Mouse (Mus musculus): Measurements from ENCODE around the gene Kcnrg.

DNA sequence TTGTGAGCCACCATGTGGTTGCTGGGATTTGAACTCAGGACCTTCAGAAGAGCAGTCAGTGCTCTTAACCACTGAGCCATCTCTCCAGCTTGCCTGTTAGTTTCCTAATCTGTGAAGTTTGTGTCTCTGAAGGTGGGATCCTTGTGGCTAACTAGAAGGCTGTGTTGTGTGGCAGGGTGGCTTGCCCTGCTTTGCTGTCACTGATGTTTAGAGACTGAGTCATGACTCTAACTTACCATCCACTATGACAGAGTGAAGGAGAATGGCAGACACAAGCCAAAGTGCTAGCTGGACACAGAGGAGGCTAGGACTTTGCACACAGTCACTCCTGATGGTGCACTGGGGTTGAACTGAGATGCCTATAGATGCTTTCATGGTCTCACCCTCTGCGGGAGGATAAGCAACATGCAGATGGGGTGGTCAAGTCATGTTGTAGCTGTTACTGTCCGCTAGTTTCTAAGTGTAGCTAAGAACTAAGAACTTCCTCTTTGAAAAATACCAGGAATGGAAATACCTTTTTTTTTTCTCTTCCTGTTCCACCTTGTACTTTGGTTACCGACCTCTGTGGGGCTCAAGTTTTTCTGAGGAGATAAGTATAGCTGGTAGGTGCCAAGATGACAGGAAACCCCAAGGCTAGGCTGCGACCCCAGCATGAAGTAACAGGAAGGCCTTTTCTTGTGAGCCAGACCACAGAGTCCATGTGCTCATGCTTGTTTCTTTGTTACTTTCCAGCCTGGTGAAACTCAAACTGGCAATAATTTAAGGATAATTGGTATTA lies 17.8 kb upstream of the Kcnrg start:
- TF ChIP-seq CTCF (IDR thresholded peaks at IDR 0.05; ENCODE audit: low read depth) (no peak), EP300 (IDR thresholded peaks at IDR 0.05; ENCODE audit: low read depth) (no peak)
